Mouse (Mus musculus) intestine, postnatal 0 days (tissue): Measurements from ENCODE around the gene Barx2. TPM values are rescaled to one million over a fixed set of nuclear protein-coding genes. Genes with fewer than 3 reads are reported as not detected.

Source experiments
- ATAC-seq: fragments of 200-750 bp; cut with Nextera tagmentation; 2 replicates; pipeline ENCODE4 v1.8.0; 2017; ENCODE audit warnings: mild to moderate bottlenecking, moderate TSS enrichment, moderate library complexity
- H3K27ac ChIP-seq: fragments of 300-500 bp; sonication (generic); 2 replicates; pipeline ENCODE4 v1.5.1; 2014; ENCODE audit warnings: mild to moderate bottlenecking, low read depth, low read length, moderate library complexity
- H3K27me3 ChIP-seq: fragments of 300-500 bp; sonication (generic); replicated peaks from 2 replicates; pipeline ENCODE4 v1.6.1; 2014; ENCODE audit warnings: low read length, mixed read lengths; ENCODE audit not compliant: control insufficient read depth, insufficient read depth
- H3K36me3 ChIP-seq: fragments of 300-500 bp; sonication (generic); 2 replicates; pipeline ENCODE4 v1.6.1; 2014; ENCODE audit warnings: mild to moderate bottlenecking, moderate library complexity; ENCODE audit not compliant: control insufficient read depth, insufficient read depth
- H3K4me1 ChIP-seq: fragments of 300-500 bp; sonication (generic); replicated peaks from 2 replicates; pipeline ENCODE4 v1.6.1; 2014; ENCODE audit warnings: antibody characterized with exemption, low read length, mixed read lengths; ENCODE audit not compliant: control insufficient read depth, insufficient read depth
- H3K4me2 ChIP-seq: fragments of 300-500 bp; sonication (generic); replicated peaks from 2 replicates; pipeline ENCODE4 v1.6.1; 2014; ENCODE audit warnings: low read depth, mild to moderate bottlenecking, moderate library complexity
- H3K4me3 ChIP-seq: fragments of 300-500 bp; sonication (generic); 2 replicates; pipeline ENCODE4 v1.5.1; 2014; ENCODE audit warnings: low read depth, low read length
- H3K9ac ChIP-seq: fragments of 300-500 bp; sonication (generic); 2 replicates; pipeline ENCODE4 v1.6.1; 2014; ENCODE audit warnings: mild to moderate bottlenecking, low read depth, low read length
- H3K9me3 ChIP-seq: fragments of 300-500 bp; sonication (generic); 2 replicates; pipeline ENCODE4 v1.6.1; 2016; ENCODE audit warnings: mixed run types; ENCODE audit not compliant: control insufficient read depth
- CTCF ChIP-seq: sonication (generic); IDR thresholded peaks from 2 replicates; pipeline ENCODE4 v1.5.1; 2016; ENCODE audit warnings: low read depth, mild to moderate bottlenecking, control low read depth, antibody characterized with exemption, moderate library complexity
- WGBS: fragments of 180-500 bp; shearing (Covaris S2); extraction: QIAGEN DNeasy Blood & Tissue Kit; methylation state at CpG from one replicate; pipeline ENCODE4 v1.1.7; 2014; 5-methylcytosine and 5-hydroxymethylcytosine counted together
- polyA plus RNA-seq: library from polyadenylated mRNA; unstranded; fragments of >200 nt; fragmentation: Nextera tagmentation; extraction: Ambion mirVana; gene quantifications from 2 replicates; pipeline ENCODE4 v1.2.1, GENCODE M21; 2015

The Barx2 gene
- polyA plus RNA-seq, 1 experiment from 2014 or later: not detected

DNA sequence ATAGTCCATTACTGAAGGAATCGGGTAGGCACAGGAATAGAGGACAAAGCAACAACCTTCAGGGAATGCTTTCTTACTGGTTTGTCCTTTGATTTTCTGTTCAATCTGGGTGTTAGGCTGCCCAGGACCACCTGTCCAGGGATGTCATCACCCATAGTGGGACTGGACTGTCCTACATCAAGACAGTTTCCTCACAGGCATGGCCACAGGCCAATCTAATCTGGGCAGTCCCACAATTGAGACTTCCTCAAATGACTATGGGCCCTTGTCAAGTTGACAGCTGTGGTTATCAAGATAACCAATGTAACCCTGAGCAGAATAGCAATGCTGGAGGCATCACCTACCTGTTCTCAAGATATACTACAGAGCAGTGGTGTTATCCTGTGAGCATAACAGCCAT is 110.6 kb downstream of the Barx2 start:
- WGBS: 87% methylated on average over 1 of the region's 1 CpGs
- no peaks in the 10 kb centered on the region for H3K36me3 ChIP-seq
- ATAC-seq: no peak

More for the DNA sequence above, 110.6 kb downstream of the Barx2 start:
- Histone ChIP-seq H3K9me3 (no peaks in the 10 kb centered on the region), H3K27me3 (no peaks in the 10 kb centered on the region), H3K27ac (no peak overlapping the region), H3K9ac (no peak overlapping the region), H3K4me1 (no peaks in the 10 kb centered on the region), H3K4me2 (no peak overlapping the region), H3K4me3 (no peak overlapping the region)
- no peak for TF ChIP-seq CTCF

Other genes with a start within 250 kb of the Barx2 start
- 17.2 and 18.1 TPM in 2 replicates for gene Arhgap32, start 202.7 kb upstream of the Barx2 start, polyA plus RNA-seq